Mouse (Mus musculus): ENCODE measurements around the gene Tbc1d19.

- TF ChIP-seq CTCF (IDR thresholded peaks at IDR 0.05; ENCODE audit: low read depth, low read length) (no peak), POLR2A (IDR thresholded peaks at IDR 0.05; ENCODE audit: borderline replicate concordance, low read depth, low read length) (no peak)
Observed at GRCm38 (mm10) chr5:53953216-53953615, 143.8 kb downstream of the Tbc1d19 start.
